Mouse (Mus musculus) stomach, embryonic 14.5 days (tissue): ENCODE data around the gene Atp6v1f. TPM values are rescaled to one million over a fixed set of nuclear protein-coding genes. Genes with fewer than 3 reads are reported as not detected.

Experiments
- ATAC-seq: fragments of 200-750 bp; cut with Nextera tagmentation; 2 replicates; pipeline ENCODE4 v1.8.0; 2017; ENCODE audit warnings: low read depth, moderate TSS enrichment; ENCODE audit not compliant: insufficient number of reproducible peaks, insufficient read depth, low FRiP score
- H3K27ac ChIP-seq: fragments of 300-500 bp; sonication (generic); 2 replicates; pipeline ENCODE4 v1.5.1; 2014; ENCODE audit warnings: mild to moderate bottlenecking, low read length, moderate library complexity, mixed read lengths
- H3K27me3 ChIP-seq: fragments of 300-500 bp; sonication (generic); 2 replicates; pipeline ENCODE4 v1.6.1; 2014; ENCODE audit warnings: low read length, control low read depth, mixed read lengths; ENCODE audit not compliant: control insufficient read depth, insufficient read depth
- H3K36me3 ChIP-seq: fragments of 300-500 bp; sonication (generic); 2 replicates; pipeline ENCODE4 v1.6.1; 2014; ENCODE audit warnings: mild to moderate bottlenecking, control low read depth, low read length, moderate library complexity, mixed read lengths; ENCODE audit not compliant: control insufficient read depth, insufficient read depth
- H3K4me1 ChIP-seq: fragments of 300-500 bp; sonication (generic); 2 replicates; pipeline ENCODE4 v1.6.1; 2014; ENCODE audit warnings: low read length, control low read depth, mixed read lengths; ENCODE audit not compliant: control insufficient read depth, insufficient read depth
- H3K4me2 ChIP-seq: fragments of 300-500 bp; sonication (generic); replicated peaks from 2 replicates; pipeline ENCODE4 v1.6.1; 2014; ENCODE audit warnings: low read depth, low read length, control low read depth
- H3K4me3 ChIP-seq: fragments of 300-500 bp; sonication (generic); 2 replicates; pipeline ENCODE4 v1.5.1; 2014; ENCODE audit warnings: low read depth, low read length, control low read depth
- H3K9ac ChIP-seq: fragments of 300-500 bp; sonication (generic); replicated peaks from 2 replicates; pipeline ENCODE4 v1.6.1; 2014; ENCODE audit warnings: low read depth, mild to moderate bottlenecking, control low read depth, low read length, moderate library complexity, mixed read lengths
- H3K9me3 ChIP-seq: fragments of 300-500 bp; sonication (generic); 2 replicates; pipeline ENCODE4 v1.6.1; 2016; ENCODE audit warnings: low read depth, low read length, control low read depth; ENCODE audit not compliant: control insufficient read depth
- WGBS: fragments of 180-500 bp; shearing (Covaris S2); extraction: QIAGEN DNeasy Blood & Tissue Kit; methylation state at CpG from one replicate; pipeline ENCODE4 v1.1.7; 2014; 5-methylcytosine and 5-hydroxymethylcytosine counted together
- polyA plus RNA-seq: library from polyadenylated mRNA; unstranded; fragments of >200 nt; fragmentation: Nextera tagmentation; extraction: Ambion mirVana; gene quantifications from 2 replicates; pipeline ENCODE4 v1.2.1, GENCODE M21; 2014

Gene Atp6v1f
- polyA plus RNA-seq, 1 experiment from 2014 or later = 266 TPM

- Histone ChIP-seq H3K9ac (no peak overlapping the region; the same call in 1 of the 2 replicates), H3K36me3 (peaks cover 8% of the 10 kb centered on the region), H3K4me1 (peaks cover under 1% of the 10 kb centered on the region; the same call in 1 of the 2 replicates), H3K4me3 (peak overlapping the region; percentile 34), H3K9me3 (no peaks in the 10 kb centered on the region), H3K27me3 (no peaks in the 10 kb centered on the region), H3K4me2 (peak overlapping the region; percentile 52), H3K27ac (no peak overlapping the region)
- ATAC-seq = peak; percentile 93
- 5% methylated on average over 33 of the region's 33 CpGs for WGBS
These were observed 6.6 kb downstream of the Atp6v1f start for GRCm38 (mm10) chr6:29473941-29474691.

- no peaks in the 10 kb centered on the region for H3K9me3 ChIP-seq
- no peak overlapping the region for H3K9ac ChIP-seq
- H3K27me3 ChIP-seq = no peaks in the 10 kb centered on the region
- H3K4me2 ChIP-seq = peak overlapping the region; percentile 52; the same call in 1 of the 2 replicates
- ATAC-seq = no peak
- 70% methylated on average over 2 of the region's 2 CpGs for WGBS
- H3K4me1 ChIP-seq = no peaks in the 10 kb centered on the region
- no peak overlapping the region for H3K4me3 ChIP-seq
- no peak overlapping the region for H3K27ac ChIP-seq
- H3K36me3 ChIP-seq = peaks cover 8% of the 10 kb centered on the region
These were observed 7.2 kb downstream of the Atp6v1f start for GRCm38 (mm10) chr6:29474736-29475135.

- Histone ChIP-seq H3K4me3 (no peak overlapping the region), H3K4me2 (no peak overlapping the region), H3K27me3 (0 out of 2 replicates have a peak, but pooled peaks cover 2% of the 10 kb centered on the region), H3K27ac (no peak overlapping the region), H3K9me3 (no peaks in the 10 kb centered on the region), H3K9ac (no peak overlapping the region), H3K4me1 (no peaks in the 10 kb centered on the region), H3K36me3 (peaks cover 3% of the 10 kb centered on the region)
- no peak for ATAC-seq
- 93% methylated on average over 13 of the region's 13 CpGs for WGBS
These were observed 15.2 kb downstream of the Atp6v1f start for GRCm38 (mm10) chr6:29482691-29483090.

- H3K27ac ChIP-seq = no peak overlapping the region
- peak overlapping the region; percentile 24 for H3K4me3 ChIP-seq
- H3K27me3 ChIP-seq = 0 out of 2 replicates have a peak, but pooled peaks cover 2% of the 10 kb centered on the region
- H3K4me2 ChIP-seq = peak overlapping the region; percentile 54
- H3K4me1 ChIP-seq = no peaks in the 10 kb centered on the region
- H3K9me3 ChIP-seq = no peaks in the 10 kb centered on the region
- H3K36me3 ChIP-seq = peaks cover 3% of the 10 kb centered on the region
- WGBS = 7% methylated on average over 26 of the region's 26 CpGs
- ATAC-seq = peak; percentile 82
- H3K9ac ChIP-seq = no peak overlapping the region; the same call in 1 of the 2 replicates
These were observed 17.4 kb downstream of the Atp6v1f start for GRCm38 (mm10) chr6:29484716-29485559.

GRCm38 (mm10) chr6:29485951-29486350 lies 18.4 kb downstream of the Atp6v1f start:
- H3K36me3 ChIP-seq = peaks cover 3% of the 10 kb centered on the region
- no peak for ATAC-seq
- H3K27ac ChIP-seq = no peak overlapping the region
- no peak overlapping the region for H3K9ac ChIP-seq
- no peaks in the 10 kb centered on the region for H3K4me1 ChIP-seq
- no peak overlapping the region for H3K4me2 ChIP-seq
- WGBS = 49% methylated on average over 2 of the region's 2 CpGs
- H3K9me3 ChIP-seq = no peaks in the 10 kb centered on the region
- H3K27me3 ChIP-seq = 0 out of 2 replicates have a peak, but pooled peaks cover 2% of the 10 kb centered on the region
- no peak overlapping the region for H3K4me3 ChIP-seq

GRCm38 (mm10) chr6:29494101-29494500 lies 26.6 kb downstream of the Atp6v1f start:
- no peak for ATAC-seq

GRCm38 (mm10) chr6:29496270-29496669 lies 28.8 kb downstream of the Atp6v1f start:
- ATAC-seq = no peak
- H3K27ac ChIP-seq = no peak overlapping the region
- WGBS = 36% methylated on average over 25 of the region's 25 CpGs
- no peaks in the 10 kb centered on the region for H3K27me3 ChIP-seq
- no peak overlapping the region for H3K9ac ChIP-seq
- H3K4me2 ChIP-seq = no peak overlapping the region
- H3K36me3 ChIP-seq = peaks cover 3% of the 10 kb centered on the region
- no peaks in the 10 kb centered on the region for H3K9me3 ChIP-seq
- H3K4me1 ChIP-seq = no peaks in the 10 kb centered on the region
- no peak overlapping the region for H3K4me3 ChIP-seq

More at GRCm38 (mm10) chr6:29494101-29494500, 26.6 kb downstream of the Atp6v1f start:
- Histone ChIP-seq H3K9me3 (no peaks in the 10 kb centered on the region), H3K27ac (no peak overlapping the region), H3K36me3 (peaks cover 3% of the 10 kb centered on the region), H3K9ac (no peak overlapping the region), H3K4me2 (no peak overlapping the region), H3K4me3 (no peak overlapping the region), H3K4me1 (no peaks in the 10 kb centered on the region), H3K27me3 (no peaks in the 10 kb centered on the region)
- WGBS = 86% methylated on average over 4 of the region's 4 CpGs

- 30% methylated on average over 2 of the region's 2 CpGs for WGBS
- H3K9ac ChIP-seq = no peak overlapping the region
- no peak for ATAC-seq
- no peak overlapping the region for H3K4me2 ChIP-seq
- H3K27ac ChIP-seq = no peak overlapping the region
- H3K4me1 ChIP-seq = no peaks in the 10 kb centered on the region
- no peaks in the 10 kb centered on the region for H3K9me3 ChIP-seq
- H3K36me3 ChIP-seq = peaks cover 3% of the 10 kb centered on the region
- no peaks in the 10 kb centered on the region for H3K27me3 ChIP-seq
- H3K4me3 ChIP-seq = no peak overlapping the region
These were observed 30.3 kb downstream of the Atp6v1f start for GRCm38 (mm10) chr6:29497791-29498190.
